Mouse (Mus musculus): ENCODE data around the gene Rab42. TPM values are rescaled to one million over a fixed set of nuclear protein-coding genes. Genes with fewer than 3 reads are reported as not detected.
"Not testable (repeated sequence)": the region's sequence is repeated elsewhere in the genome, so short reads cannot be mapped to it uniquely, and the experiment has no call there.

The Rab42 gene
- polyA plus RNA-seq, 1 experiment from 2014 or later, result 0.39 TPM

- under 1% methylated on average over 15 of the region's 15 CpGs for WGBS
- peak overlapping the region; percentile 84 for H3K9ac ChIP-seq (ENCODE audit: low read depth, low read length)
- H3K4me1 ChIP-seq (replicated peaks; ENCODE audit: control insufficient read depth, insufficient read depth, low read length), result peaks cover 3% of the 10 kb centered on the region; the same call in 1 of the 2 replicates
- H3K4me2 ChIP-seq (replicated peaks; ENCODE audit: low read depth, low read length), result peak overlapping the region; percentile 75
- H3K36me3 ChIP-seq (ENCODE audit: control insufficient read depth, insufficient read depth, low read length), result 0 out of 2 replicates have a peak, but pooled peaks cover 4% of the 10 kb centered on the region
- H3K27ac ChIP-seq (ENCODE audit: low read depth, low read length), result peak overlapping the region; percentile 55
- peak overlapping the region; percentile 77 for H3K4me3 ChIP-seq (ENCODE audit: low read depth, low read length)
- ATAC-seq (ENCODE audit: low FRiP score), result no peak; the same call in 1 of the 2 replicates
- peak; percentile 40 for DNase-seq (ENCODE audit: low spot score)
- no peaks in the 10 kb centered on the region for H3K27me3 ChIP-seq (ENCODE audit: control insufficient read depth, insufficient read depth, low read length)
- no peaks in the 10 kb centered on the region for H3K9me3 ChIP-seq (ENCODE audit: control insufficient read depth, low read length)
Measured at GRCm38 (mm10) chr4:132309140-132309848, 6.1 kb upstream of the Rab42 start.

- Histone ChIP-seq H3K27ac (ENCODE audit: low read depth, low read length) (peak overlapping the region; percentile 55), H3K9ac (ENCODE audit: low read depth, low read length) (peak overlapping the region; percentile 84), H3K9me3 (ENCODE audit: control insufficient read depth, low read length) (no peaks in the 10 kb centered on the region), H3K4me1 (replicated peaks; ENCODE audit: control insufficient read depth, insufficient read depth, low read length) (peaks cover 3% of the 10 kb centered on the region; the same call in 1 of the 2 replicates), H3K36me3 (ENCODE audit: control insufficient read depth, insufficient read depth, low read length) (0 out of 2 replicates have a peak, but pooled peaks cover 4% of the 10 kb centered on the region), H3K4me3 (ENCODE audit: low read depth, low read length) (peak overlapping the region; percentile 77), H3K4me2 (replicated peaks; ENCODE audit: low read depth, low read length) (peak overlapping the region; percentile 75), H3K27me3 (ENCODE audit: control insufficient read depth, insufficient read depth, low read length) (no peaks in the 10 kb centered on the region)
- ATAC-seq (ENCODE audit: low FRiP score) (peak; percentile 91), DNase-seq (ENCODE audit: low spot score) (peak; percentile 93)
- 2% methylated on average over 41 of the region's 41 CpGs for WGBS
Measured at GRCm38 (mm10) chr4:132308437-132309139, 5.4 kb upstream of the Rab42 start.

DNA sequence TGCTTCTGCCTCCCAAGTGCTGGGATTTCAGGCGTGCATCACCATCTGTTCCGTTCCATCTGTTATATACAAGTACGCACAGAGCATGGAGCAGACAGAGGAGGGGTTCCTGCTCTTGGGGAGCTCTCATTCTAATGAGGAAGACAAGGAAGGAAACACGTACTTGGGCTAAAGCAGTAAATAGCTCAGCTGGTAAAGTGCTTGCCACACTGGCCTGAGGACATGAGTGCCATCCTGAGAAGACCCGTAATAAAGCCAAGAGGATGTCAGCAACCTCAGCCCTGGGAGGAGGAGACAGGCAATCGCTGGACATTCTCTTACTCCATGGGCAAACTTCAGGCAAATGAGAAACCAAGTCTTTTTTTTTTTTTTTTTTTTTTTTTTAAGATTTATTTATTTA is 2.8 kb upstream of the Rab42 start:
- DNase-seq (ENCODE audit: low spot score) (no peak), ATAC-seq (ENCODE audit: low FRiP score) (no peak)

GRCm38 (mm10) chr4:132305276-132305675 is 2.1 kb upstream of the Rab42 start:
- no peak for DNase-seq (ENCODE audit: low spot score)
- H3K36me3 ChIP-seq (ENCODE audit: control insufficient read depth, insufficient read depth, low read length), result no peaks in the 10 kb centered on the region
- no peaks in the 10 kb centered on the region for H3K9me3 ChIP-seq (ENCODE audit: control insufficient read depth, low read length)
- no peaks in the 10 kb centered on the region for H3K27me3 ChIP-seq (ENCODE audit: control insufficient read depth, insufficient read depth, low read length)
- no peak overlapping the region for H3K9ac ChIP-seq (ENCODE audit: low read depth, low read length)
- H3K4me3 ChIP-seq (ENCODE audit: low read depth, low read length), result no peak overlapping the region
- WGBS, result 88% methylated on average over 8 of the region's 8 CpGs
- peaks cover 3% of the 10 kb centered on the region; the same call in 1 of the 2 replicates for H3K4me1 ChIP-seq (replicated peaks; ENCODE audit: control insufficient read depth, insufficient read depth, low read length)
- no peak for ATAC-seq (ENCODE audit: low FRiP score)
- H3K27ac ChIP-seq (ENCODE audit: low read depth, low read length), result no peak overlapping the region
- no peak overlapping the region for H3K4me2 ChIP-seq (replicated peaks; ENCODE audit: low read depth, low read length)

More for the DNA sequence above, 2.8 kb upstream of the Rab42 start:
- H3K9me3 ChIP-seq (ENCODE audit: control insufficient read depth, low read length), result no peaks in the 10 kb centered on the region
- H3K36me3 ChIP-seq (ENCODE audit: control insufficient read depth, insufficient read depth, low read length), result no peaks in the 10 kb centered on the region
- peaks cover 3% of the 10 kb centered on the region; the same call in 1 of the 2 replicates for H3K4me1 ChIP-seq (replicated peaks; ENCODE audit: control insufficient read depth, insufficient read depth, low read length)
- H3K4me3 ChIP-seq (ENCODE audit: low read depth, low read length), result no peak overlapping the region
- no peak overlapping the region for H3K4me2 ChIP-seq (replicated peaks; ENCODE audit: low read depth, low read length)
- H3K9ac ChIP-seq (ENCODE audit: low read depth, low read length), result no peak overlapping the region
- no peaks in the 10 kb centered on the region for H3K27me3 ChIP-seq (ENCODE audit: control insufficient read depth, insufficient read depth, low read length)
- H3K27ac ChIP-seq (ENCODE audit: low read depth, low read length), result no peak overlapping the region
- WGBS, result 81% methylated on average over 6 of the region's 6 CpGs

GRCm38 (mm10) chr4:132303484-132303883 is 299 bp upstream of the Rab42 start:
- H3K27ac ChIP-seq (ENCODE audit: low read depth, low read length); ATAC-seq (ENCODE audit: low FRiP score); DNase-seq (ENCODE audit: low spot score); H3K9me3 ChIP-seq (ENCODE audit: control insufficient read depth, low read length); H3K36me3 ChIP-seq (ENCODE audit: control insufficient read depth, insufficient read depth, low read length); H3K4me1 ChIP-seq (replicated peaks; ENCODE audit: control insufficient read depth, insufficient read depth, low read length); H3K27me3 ChIP-seq (ENCODE audit: control insufficient read depth, insufficient read depth, low read length): not testable (repeated sequence)
- H3K9ac ChIP-seq (ENCODE audit: low read depth, low read length), result peak overlapping the region; percentile 67; the same call in 1 of the 2 replicates
- 45% methylated on average over 6 of the region's 6 CpGs for WGBS
- peak overlapping the region; percentile 43 for H3K4me3 ChIP-seq (ENCODE audit: low read depth, low read length)
- peak overlapping the region; percentile 68 for H3K4me2 ChIP-seq (replicated peaks; ENCODE audit: low read depth, low read length)

DNA sequence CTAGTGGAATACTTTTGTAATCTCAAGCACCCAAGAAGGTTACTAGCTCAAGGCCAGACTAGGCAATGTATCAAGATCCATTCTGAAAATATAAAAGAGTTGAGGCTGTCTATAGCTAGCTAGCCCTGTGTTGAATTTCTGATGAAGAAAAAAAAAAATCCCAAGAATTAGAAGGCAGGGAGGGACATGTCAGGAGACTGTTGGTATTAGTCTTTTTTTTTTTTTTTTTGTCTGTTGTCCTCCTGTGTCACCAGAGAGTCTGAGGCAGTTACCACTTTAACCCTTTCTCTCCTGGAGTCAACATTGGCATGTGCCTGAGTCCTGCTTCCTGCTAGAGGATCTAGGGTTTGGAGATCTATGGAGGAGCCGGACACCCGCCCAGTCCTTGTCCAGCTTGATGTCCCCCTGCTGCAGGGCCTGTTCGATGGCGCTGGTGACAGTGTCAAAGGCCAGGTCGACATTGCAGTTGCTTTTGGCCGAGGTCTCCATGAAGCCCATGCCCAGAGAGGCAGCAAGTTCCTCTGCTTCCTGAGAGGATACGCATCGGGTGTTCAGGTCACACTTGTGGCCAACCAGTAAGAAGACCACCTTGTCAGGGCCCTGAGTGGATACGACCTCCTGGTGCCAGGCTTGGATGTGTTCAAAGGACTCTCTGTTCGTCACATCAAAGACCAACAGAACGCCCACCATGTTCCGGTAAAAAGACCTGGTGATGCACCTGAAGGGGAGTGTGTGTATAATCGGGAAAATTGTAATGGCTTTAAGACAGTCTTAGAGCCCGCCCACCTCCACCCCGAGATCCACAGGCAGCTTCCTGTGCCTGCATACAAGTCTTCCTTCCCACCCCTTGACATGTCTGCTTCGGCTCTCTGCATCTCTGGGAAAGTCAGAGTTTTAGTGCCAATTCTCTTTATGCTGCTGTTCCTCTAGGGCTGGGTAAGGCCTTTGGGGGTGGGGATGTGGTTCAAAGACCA is 933 bp downstream of the Rab42 start:
- ATAC-seq (ENCODE audit: low FRiP score) (no peak), DNase-seq (ENCODE audit: low spot score) (no peak)
- Histone ChIP-seq H3K27me3 (ENCODE audit: control insufficient read depth, insufficient read depth, low read length) (no peaks in the 10 kb centered on the region), H3K36me3 (ENCODE audit: control insufficient read depth, insufficient read depth, low read length) (no peaks in the 10 kb centered on the region), H3K27ac (ENCODE audit: low read depth, low read length) (no peak overlapping the region), H3K4me3 (ENCODE audit: low read depth, low read length) (peak overlapping the region; percentile 43), H3K9ac (ENCODE audit: low read depth, low read length) (no peak overlapping the region; the same call in 1 of the 2 replicates), H3K4me1 (replicated peaks; ENCODE audit: control insufficient read depth, insufficient read depth, low read length) (no peaks in the 10 kb centered on the region; the same call in 1 of the 2 replicates), H3K9me3 (ENCODE audit: control insufficient read depth, low read length) (no peaks in the 10 kb centered on the region), H3K4me2 (replicated peaks; ENCODE audit: low read depth, low read length) (peak overlapping the region; percentile 68)
- 63% methylated on average over 16 of the region's 16 CpGs for WGBS

- H3K27me3 ChIP-seq (ENCODE audit: control insufficient read depth, insufficient read depth, low read length), result no peaks in the 10 kb centered on the region
- H3K9me3 ChIP-seq (ENCODE audit: control insufficient read depth, low read length), result no peaks in the 10 kb centered on the region
- no peak for ATAC-seq (ENCODE audit: low FRiP score)
- H3K36me3 ChIP-seq (ENCODE audit: control insufficient read depth, insufficient read depth, low read length), result no peaks in the 10 kb centered on the region
- no peaks in the 10 kb centered on the region; the same call in 1 of the 2 replicates for H3K4me1 ChIP-seq (replicated peaks; ENCODE audit: control insufficient read depth, insufficient read depth, low read length)
- no peak overlapping the region for H3K27ac ChIP-seq (ENCODE audit: low read depth, low read length)
- H3K4me3 ChIP-seq (ENCODE audit: low read depth, low read length), result no peak overlapping the region
- DNase-seq (ENCODE audit: low spot score), result no peak
- no peak overlapping the region for H3K4me2 ChIP-seq (replicated peaks; ENCODE audit: low read depth, low read length)
- no peak overlapping the region for H3K9ac ChIP-seq (ENCODE audit: low read depth, low read length)
- WGBS, result 87% methylated on average over 6 of the region's 6 CpGs
Measured at GRCm38 (mm10) chr4:132301486-132301885, 1.7 kb downstream of the Rab42 start.

GRCm38 (mm10) chr4:132299849-132300248 is 3.3 kb downstream of the Rab42 start:
- WGBS, result 93% methylated on average over 1 of the region's 1 CpGs
- ATAC-seq (ENCODE audit: low FRiP score), result no peak
- H3K36me3 ChIP-seq (ENCODE audit: control insufficient read depth, insufficient read depth, low read length), result no peaks in the 10 kb centered on the region

More at GRCm38 (mm10) chr4:132299849-132300248, 3.3 kb downstream of the Rab42 start:
- Histone ChIP-seq H3K27me3 (ENCODE audit: control insufficient read depth, insufficient read depth, low read length) (no peaks in the 10 kb centered on the region), H3K9ac (ENCODE audit: low read depth, low read length) (no peak overlapping the region), H3K9me3 (ENCODE audit: control insufficient read depth, low read length) (no peaks in the 10 kb centered on the region), H3K27ac (ENCODE audit: low read depth, low read length) (no peak overlapping the region), H3K4me2 (replicated peaks; ENCODE audit: low read depth, low read length) (no peak overlapping the region), H3K4me1 (replicated peaks; ENCODE audit: control insufficient read depth, insufficient read depth, low read length) (no peaks in the 10 kb centered on the region; the same call in 1 of the 2 replicates), H3K4me3 (ENCODE audit: low read depth, low read length) (no peak overlapping the region)
- no peak for DNase-seq (ENCODE audit: low spot score)
